Mouse (Mus musculus) B cell, adult (primary cell): ENCODE results near the gene Nanos2. TPM values are rescaled to one million over a fixed set of nuclear protein-coding genes. Genes with fewer than 3 reads are reported as not detected.

Source experiments
- total RNA-seq: library from RNA; stranded (reverse); gene quantifications from 4 replicates; pipeline ENCODE4 v1.2.4, GENCODE M21; 2023; ENCODE audit not compliant: inconsistent age

The Nanos2 gene
- total RNA-seq = not detected in 4 replicates

GRCm38 (mm10) chr7:18987100-18987499 is at the start of gene Nanos2:
Gene Nanos2, plus strand, starts transcription at chr7:18987400.

GRCm38 (mm10) chr7:18990601-18991295 is 3.5 kb downstream of the Nanos2 start, which contains the start of gene Mypop:
Gene Mypop, plus strand, starts transcription at chr7:18991245.

GRCm38 (mm10) chr7:19003902-19004630 is 16.9 kb downstream of the Nanos2 start, which contains the start of gene Irf2bp1:
Gene Irf2bp1, plus strand, starts transcription at chr7:19004044.

GRCm38 (mm10) chr7:19023357-19023814 is 36.2 kb downstream of the Nanos2 start, which contains the start of gene Foxa3:
Gene Foxa3, minus strand, starts transcription at chr7:19023538.

GRCm38 (mm10) chr7:19024096-19024506 is 36.9 kb downstream of the Nanos2 start, which contains the start of gene Sympk:
Gene Sympk, plus strand, starts transcription at chr7:19024377.

Other genes with a start within 250 kb of the Nanos2 start
- not detected in 4 replicates for gene Psg19, start 188.9 kb upstream of the Nanos2 start, total RNA-seq
- gene Psg17, start 165.8 kb upstream of the Nanos2 start, total RNA-seq = not detected in 4 replicates
- gene Mill2, start 147.4 kb upstream of the Nanos2 start, total RNA-seq = not detected in 4 replicates
- gene Pglyrp1, start 116.1 kb upstream of the Nanos2 start, total RNA-seq = 20.5 to 23.4 TPM (median 22.0 TPM) in 4 replicates
- gene Ccdc61, start 77.0 kb upstream of the Nanos2 start, total RNA-seq = 17.6 to 25.4 TPM (median 23.2 TPM) in 4 replicates
- not detected in 4 replicates for gene Nova2, start 61.5 kb upstream of the Nanos2 start, total RNA-seq
- gene Mypop, start 3.8 kb downstream of the Nanos2 start, total RNA-seq = 1.2 to 2.0 TPM (median 1.5 TPM) in 4 replicates
- 28.5 to 35.3 TPM (median 33.8 TPM) in 4 replicates for gene Irf2bp1, start 16.6 kb downstream of the Nanos2 start, total RNA-seq
- not detected in 4 replicates for gene Foxa3, start 36.1 kb downstream of the Nanos2 start, total RNA-seq
- gene Sympk, start 37.0 kb downstream of the Nanos2 start, total RNA-seq = 99.2 to 117 TPM (median 107 TPM) in 4 replicates
- gene Rsph6a, start 67.3 kb downstream of the Nanos2 start, total RNA-seq = 1.00 TPM in 1 of 4 replicates, not detected in the others
- 19.7 to 23.8 TPM (median 21.4 TPM) in 4 replicates for gene Dmwd, start 88.8 kb downstream of the Nanos2 start, total RNA-seq
- 15.9 to 23.2 TPM (median 19.0 TPM) in 4 replicates for gene Dmpk, start 96.4 kb downstream of the Nanos2 start, total RNA-seq
- 0.21 to 0.51 TPM (median 0.34 TPM) in 4 replicates for gene Six5, start 107.2 kb downstream of the Nanos2 start, total RNA-seq
- 0.12 TPM in 1 of 4 replicates, not detected in the others for gene Gm4969, start 131.0 kb downstream of the Nanos2 start, total RNA-seq
- gene Fbxo46, start 132.5 kb downstream of the Nanos2 start, total RNA-seq = 25.7 to 28.5 TPM (median 26.6 TPM) in 4 replicates
- 10.1 to 12.4 TPM (median 10.5 TPM) in 4 replicates for gene Qpctl, start 161.9 kb downstream of the Nanos2 start, total RNA-seq
- 91.1 to 103 TPM (median 97.6 TPM) in 4 replicates for gene Snrpd2, start 162.3 kb downstream of the Nanos2 start, total RNA-seq
- gene Gipr, start 178.7 kb downstream of the Nanos2 start, total RNA-seq = not detected in 4 replicates
- gene Eml2, start 189.0 kb downstream of the Nanos2 start, total RNA-seq = 20.8 to 29.3 TPM (median 27.0 TPM) in 4 replicates
- 0.16 TPM in 1 of 4 replicates, not detected in the others for gene Gpr4, start 225.1 kb downstream of the Nanos2 start, total RNA-seq
- gene Opa3, start 240.9 kb downstream of the Nanos2 start, total RNA-seq = 46.7 to 54.6 TPM (median 48.7 TPM) in 4 replicates